Mouse (Mus musculus): ENCODE results near the gene Upf1.

GRCm38 (mm10) chr8:70332878-70333202 is 20.2 kb downstream of the Upf1 start:
- no peak for TF ChIP-seq CTCF (IDR thresholded peaks at IDR 0.05)
- TF ChIP-seq EP300 (IDR thresholded peaks at IDR 0.05): no peak
